Mouse (Mus musculus) heart, embryonic 14.5 days (tissue): ENCODE results near the gene Cd80. TPM values are rescaled to one million over a fixed set of nuclear protein-coding genes. Genes with fewer than 3 reads are reported as not detected.
A peak's percentile ranks its signal among the peaks of the same experiment; 100 is the strongest.

ENCODE experiments used
- ATAC-seq: fragments of 200-750 bp; cut with Nextera tagmentation; 2 replicates; pipeline ENCODE4 v1.8.0; 2017; ENCODE audit warnings: low read depth, moderate TSS enrichment; ENCODE audit not compliant: insufficient number of reproducible peaks, insufficient read depth, low FRiP score
- H3K27ac ChIP-seq, 2 experiments: fragments of 200-500 bp in 1 of 2; fragments of 300-500 bp in 1 of 2; sonication (generic) in 1 of 2; replicated peaks in 1 of 2; 2 replicates each; pipeline ENCODE4 v1.5.1; 2012 to 2014; ENCODE audit warnings: low read depth in 2 of 2, low read length in 2 of 2, control low read depth in 1 of 2, mild to moderate bottlenecking in 1 of 2, mixed read lengths in 1 of 2; ENCODE audit not compliant: control insufficient read depth in 1 of 2, insufficient read depth in 1 of 2
- H3K27me3 ChIP-seq: fragments of 300-500 bp; sonication (generic); 2 replicates; pipeline ENCODE4 v1.6.1; 2014; ENCODE audit warnings: mild to moderate bottlenecking, low read length, control low read depth; ENCODE audit not compliant: control insufficient read depth, insufficient read depth
- H3K36me3 ChIP-seq: fragments of 300-500 bp; sonication (generic); 2 replicates; pipeline ENCODE4 v1.6.1; 2014; ENCODE audit warnings: mild to moderate bottlenecking, control low read depth, low read length, mixed read lengths; ENCODE audit not compliant: control insufficient read depth, insufficient read depth
- H3K4me1 ChIP-seq, 2 experiments: fragments of 200-500 bp in 1 of 2; fragments of 300-500 bp in 1 of 2; sonication (generic) in 1 of 2; 2 replicates each; pipeline ENCODE4 v1.6.1; 2012 to 2014; ENCODE audit warnings: low read length in 2 of 2, control low read depth in 1 of 2, mixed read lengths in 1 of 2; ENCODE audit not compliant: control insufficient read depth in 2 of 2, insufficient read depth in 2 of 2
- H3K4me2 ChIP-seq: fragments of 300-500 bp; sonication (generic); 2 replicates; pipeline ENCODE4 v1.6.1; 2014; ENCODE audit warnings: mild to moderate bottlenecking, low read length
- H3K4me3 ChIP-seq, 2 experiments: fragments of 200-500 bp in 1 of 2; fragments of 300-500 bp in 1 of 2; sonication (generic) in 1 of 2; 2 replicates each; pipeline ENCODE4 v1.5.1; 2012 to 2014; ENCODE audit warnings: low read length in 2 of 2, mild to moderate bottlenecking in 2 of 2, control low read depth in 1 of 2, low read depth in 1 of 2, moderate library complexity in 1 of 2; ENCODE audit not compliant: control insufficient read depth in 1 of 2, insufficient read depth in 1 of 2
- H3K9ac ChIP-seq: fragments of 300-500 bp; sonication (generic); 2 replicates; pipeline ENCODE4 v1.6.1; 2014; ENCODE audit warnings: mild to moderate bottlenecking, low read length
- H3K9me3 ChIP-seq: fragments of 300-500 bp; sonication (generic); 2 replicates; pipeline ENCODE4 v1.6.1; 2016; ENCODE audit warnings: low read length, control low read depth; ENCODE audit not compliant: control insufficient read depth
- WGBS: fragments of 180-500 bp; shearing (Covaris S2); extraction: QIAGEN DNeasy Blood & Tissue Kit; methylation state at CpG from one replicate; pipeline ENCODE4 v1.1.7; 2014; 5-methylcytosine and 5-hydroxymethylcytosine counted together
- polyA plus RNA-seq: library from polyadenylated mRNA; unstranded; fragments of >200 nt; fragmentation: Nextera tagmentation; extraction: Ambion mirVana; gene quantifications from 2 replicates; pipeline ENCODE4 v1.2.1, GENCODE M21; 2014

Gene Cd80
- polyA plus RNA-seq, 1 experiment from 2014 or later = 0.38 TPM

DNA sequence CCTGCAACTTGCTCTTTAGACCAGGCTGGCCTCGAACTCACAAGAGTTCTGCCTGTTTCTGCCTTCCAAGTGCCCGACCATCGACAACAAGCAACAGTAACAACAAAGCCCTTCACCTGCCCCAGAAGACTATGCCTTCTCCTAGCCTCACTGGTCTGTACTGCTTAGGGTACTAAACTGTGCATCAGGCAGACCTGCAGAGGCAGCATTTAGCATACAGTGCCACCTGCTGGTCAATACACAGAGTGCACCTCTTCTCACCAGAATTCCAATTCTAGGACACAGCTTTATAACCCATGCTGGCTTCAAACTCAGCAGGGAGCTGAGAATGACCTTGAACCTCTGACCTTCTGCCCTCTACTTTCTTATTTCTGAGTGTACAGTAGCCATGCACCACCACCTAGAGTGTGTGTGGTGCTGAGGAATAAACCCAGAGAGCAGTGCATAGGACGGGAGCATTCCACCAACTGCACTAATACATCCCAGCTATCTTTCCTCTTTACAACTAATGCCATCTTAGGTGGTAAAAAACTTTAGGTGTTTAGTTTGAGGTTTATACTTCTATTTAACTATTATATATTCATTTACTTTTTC, 50.8 kb downstream of the Cd80 start:
- peaks cover 74% of the 10 kb centered on the region for H3K36me3 ChIP-seq
- H3K4me3 ChIP-seq = no peak overlapping the region
- H3K27ac ChIP-seq = no peak overlapping the region
- H3K4me1 ChIP-seq = no peaks in the 10 kb centered on the region
- H3K9me3 ChIP-seq = no peaks in the 10 kb centered on the region
- H3K27me3 ChIP-seq = no peaks in the 10 kb centered on the region
- ATAC-seq = peak; percentile 71; the same call in 1 of the 2 replicates
- no peak overlapping the region for H3K4me2 ChIP-seq
- H3K9ac ChIP-seq = no peak overlapping the region
- WGBS = 58% methylated on average over 4 of the region's 4 CpGs

DNA sequence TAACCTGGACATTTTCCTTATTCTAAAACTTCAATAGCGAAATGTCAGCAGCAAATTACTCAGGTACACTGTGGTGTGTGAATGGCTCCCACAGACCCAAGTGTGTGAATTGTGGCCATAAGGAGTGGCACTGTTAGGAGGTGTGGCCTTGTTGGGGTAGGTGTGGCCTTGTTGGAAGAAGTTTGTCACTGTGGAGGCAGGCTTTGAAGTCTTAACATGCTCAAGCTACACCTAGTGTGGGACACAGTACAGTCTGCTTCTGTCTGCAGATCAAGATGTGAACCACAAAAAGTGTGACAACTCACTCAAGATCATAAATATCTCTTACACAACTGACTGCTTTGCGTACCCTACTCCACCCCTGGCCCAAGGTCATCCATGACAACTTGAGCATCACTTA, 55.5 kb downstream of the Cd80 start:
- H3K36me3 ChIP-seq = peaks cover 65% of the 10 kb centered on the region
- H3K4me2 ChIP-seq = no peak overlapping the region
- 96% methylated on average over 2 of the region's 2 CpGs for WGBS
- no peaks in the 10 kb centered on the region for H3K9me3 ChIP-seq
- H3K9ac ChIP-seq = no peak overlapping the region
- no peak for ATAC-seq
- no peak overlapping the region for H3K4me3 ChIP-seq
- no peaks in the 10 kb centered on the region for H3K4me1 ChIP-seq
- no peak overlapping the region for H3K27ac ChIP-seq
- H3K27me3 ChIP-seq = no peaks in the 10 kb centered on the region

DNA sequence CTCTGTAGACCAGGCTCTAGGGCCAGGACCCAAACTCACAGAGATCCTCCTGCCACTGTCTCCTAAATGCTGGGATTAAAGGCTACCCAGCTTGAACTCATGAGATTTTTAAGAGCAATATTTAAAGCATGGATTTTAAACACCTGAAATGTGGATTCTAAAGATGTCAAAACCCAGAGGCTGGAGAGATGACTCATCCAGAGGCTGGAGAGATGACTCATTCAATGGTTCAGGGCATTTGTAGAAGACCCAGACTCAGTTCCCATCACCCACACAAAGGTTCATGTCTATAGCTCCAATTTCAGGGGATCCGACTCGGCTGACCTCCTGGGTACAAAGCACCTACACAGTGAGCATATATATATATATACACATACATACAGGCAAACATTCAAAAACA, 63.8 kb downstream of the Cd80 start:
- no peaks in the 10 kb centered on the region for H3K27me3 ChIP-seq
- H3K27ac ChIP-seq = no peak overlapping the region
- peaks cover 43% of the 10 kb centered on the region for H3K36me3 ChIP-seq
- no peak overlapping the region for H3K4me3 ChIP-seq
- no peak for ATAC-seq
- WGBS = 86% methylated on average over 2 of the region's 2 CpGs
- no peak overlapping the region for H3K4me2 ChIP-seq
- peaks cover 4 to 9% of the 10 kb centered on the region in 2 experiments; a peak in 3 of 4 replicates for H3K4me1 ChIP-seq
- H3K9me3 ChIP-seq = no peaks in the 10 kb centered on the region
- no peak overlapping the region for H3K9ac ChIP-seq

DNA sequence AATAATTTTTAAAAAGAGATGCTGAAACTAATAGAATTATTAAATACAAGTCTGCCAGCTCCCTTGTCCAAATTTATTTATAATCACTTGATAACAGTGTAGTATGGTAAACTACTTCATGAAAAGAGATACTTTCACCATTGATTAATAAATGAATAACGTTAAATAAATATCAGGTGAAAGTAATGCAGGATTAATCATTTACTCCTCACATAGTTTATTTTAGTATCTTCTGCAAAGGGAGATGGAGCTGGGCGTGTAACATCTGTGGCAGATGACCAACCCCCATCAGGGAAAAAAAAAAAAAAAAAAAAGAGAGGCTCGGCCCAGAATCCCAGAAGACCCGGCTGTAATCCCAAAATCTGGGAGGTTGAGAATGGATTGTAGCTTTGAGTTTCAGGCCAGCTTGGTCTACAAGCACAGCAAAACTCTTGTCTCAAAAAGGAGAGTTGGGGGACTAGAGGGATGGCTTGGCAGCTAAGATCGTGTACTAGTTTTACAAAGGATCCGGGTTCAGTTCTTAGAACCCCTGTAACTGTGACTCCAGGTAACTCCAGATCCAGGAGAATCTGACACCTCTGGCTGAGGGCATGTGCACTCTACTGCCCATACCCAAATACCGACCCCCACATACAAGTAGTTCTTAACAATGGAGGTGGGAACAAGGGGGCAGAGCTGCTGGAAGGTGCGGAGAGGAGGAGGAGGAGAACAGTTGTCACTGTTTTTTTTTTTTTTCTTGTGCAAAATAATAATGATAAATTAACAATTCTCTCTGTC, 66.0 kb downstream of the Cd80 start:
- Histone ChIP-seq H3K4me1 (peaks cover 4 to 9% of the 10 kb centered on the region in 2 experiments; a peak in 3 of 4 replicates), H3K36me3 (peaks cover 46% of the 10 kb centered on the region), H3K27me3 (no peaks in the 10 kb centered on the region), H3K27ac (no peak overlapping the region), H3K4me3 (peak overlapping the region; percentile 66 to 86), H3K4me2 (peak overlapping the region; percentile 68), H3K9ac (peak overlapping the region; percentile 85), H3K9me3 (no peaks in the 10 kb centered on the region)
- no peak for ATAC-seq
- WGBS = 30% methylated on average over 8 of the region's 8 CpGs

DNA sequence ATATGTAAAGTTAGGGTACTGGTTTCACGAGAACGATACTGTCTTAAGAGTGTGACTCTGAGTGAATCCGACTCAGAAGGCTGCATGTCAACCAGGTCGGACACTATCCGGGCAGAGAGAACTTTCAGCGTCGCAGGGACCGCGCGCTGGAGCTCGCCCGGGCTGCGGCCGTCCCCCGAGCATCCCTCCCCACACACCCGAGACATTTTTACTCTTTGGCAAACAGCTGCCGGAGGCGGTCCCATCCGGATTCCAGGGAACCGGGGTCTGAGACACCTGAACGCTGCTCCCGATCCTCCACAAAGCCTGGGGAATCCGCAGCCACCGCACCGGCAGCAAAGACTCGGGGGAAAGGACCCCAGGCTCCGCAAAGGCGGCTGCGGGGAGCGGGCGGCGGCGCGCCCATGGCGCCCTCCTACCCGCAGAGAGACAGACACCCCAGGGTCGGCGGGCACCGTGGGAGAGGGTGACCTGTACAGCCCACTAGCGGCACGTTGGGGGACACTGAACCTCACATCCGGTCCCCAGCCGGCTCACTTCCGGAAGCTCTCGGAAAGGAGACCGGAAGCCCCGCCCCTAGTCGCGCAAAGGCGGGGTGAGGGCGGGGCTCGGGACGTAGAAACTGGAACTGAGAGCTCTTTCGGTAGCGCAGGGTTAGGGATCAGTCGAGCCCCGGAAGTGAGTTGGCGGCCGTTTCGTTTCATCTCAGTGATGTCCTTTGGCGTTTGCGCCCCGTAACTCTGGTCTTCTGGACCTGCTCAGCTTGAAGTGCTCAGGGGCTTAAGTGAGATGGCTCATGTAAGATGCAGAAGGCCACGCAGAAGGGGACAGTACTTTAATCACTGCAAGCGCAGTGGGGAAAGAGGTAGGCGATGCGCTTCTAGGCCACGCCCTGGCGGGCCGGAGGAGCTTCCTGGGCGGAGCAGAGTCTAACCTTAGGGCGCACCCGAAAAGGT, 67.0 kb downstream of the Cd80 start, which contains the start of gene Timmdc1:
TSS of gene Timmdc1 (minus strand) at position 535 of the 956 bp plus-strand sequence.
- Histone ChIP-seq H3K27me3 (no peaks in the 10 kb centered on the region), H3K9me3 (no peaks in the 10 kb centered on the region), H3K36me3 (peaks cover 46% of the 10 kb centered on the region), H3K4me2 (peak within 1 kb of the TSS; percentile 68), H3K27ac (peak within 1 kb of the TSS; percentile 92 to 96), H3K4me3 (peak within 1 kb of the TSS; percentile 66 to 86), H3K9ac (peak within 1 kb of the TSS; percentile 85), H3K4me1 (peaks cover 4 to 9% of the 10 kb centered on the region in 2 experiments; a peak in 3 of 4 replicates)
- peak; percentile 95 for ATAC-seq
- under 1% methylated on average over 63 of the region's 73 CpGs for WGBS

DNA sequence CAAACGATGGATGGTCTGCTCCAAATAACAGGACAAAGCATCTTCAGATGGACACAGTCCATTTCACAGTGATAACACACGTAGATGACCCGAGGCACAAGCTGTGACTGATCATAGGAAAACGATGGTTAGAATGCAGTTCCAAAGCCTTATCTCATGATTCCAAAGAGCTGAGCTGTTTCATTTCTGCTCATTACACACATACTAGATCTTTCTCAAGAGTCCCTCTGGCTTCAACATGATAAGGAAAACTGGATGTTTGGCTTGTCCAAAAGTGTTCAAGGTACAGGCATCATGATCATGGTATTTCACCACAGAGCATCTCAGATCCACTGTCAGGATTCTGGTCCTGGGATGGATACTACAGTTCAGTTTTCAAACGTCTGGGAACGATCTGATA, 70.9 kb downstream of the Cd80 start:
- H3K27me3 ChIP-seq = no peaks in the 10 kb centered on the region
- H3K9me3 ChIP-seq = no peaks in the 10 kb centered on the region
- peaks cover 4 to 5% of the 10 kb centered on the region in 2 experiments; a peak in 3 of 4 replicates for H3K4me1 ChIP-seq
- no peak overlapping the region for H3K4me3 ChIP-seq
- H3K27ac ChIP-seq = no peak overlapping the region
- peaks cover 65% of the 10 kb centered on the region for H3K36me3 ChIP-seq
- no peak overlapping the region for H3K9ac ChIP-seq
- H3K4me2 ChIP-seq = no peak overlapping the region
- WGBS = 69% methylated on average over 6 of the region's 6 CpGs
- ATAC-seq = no peak

DNA sequence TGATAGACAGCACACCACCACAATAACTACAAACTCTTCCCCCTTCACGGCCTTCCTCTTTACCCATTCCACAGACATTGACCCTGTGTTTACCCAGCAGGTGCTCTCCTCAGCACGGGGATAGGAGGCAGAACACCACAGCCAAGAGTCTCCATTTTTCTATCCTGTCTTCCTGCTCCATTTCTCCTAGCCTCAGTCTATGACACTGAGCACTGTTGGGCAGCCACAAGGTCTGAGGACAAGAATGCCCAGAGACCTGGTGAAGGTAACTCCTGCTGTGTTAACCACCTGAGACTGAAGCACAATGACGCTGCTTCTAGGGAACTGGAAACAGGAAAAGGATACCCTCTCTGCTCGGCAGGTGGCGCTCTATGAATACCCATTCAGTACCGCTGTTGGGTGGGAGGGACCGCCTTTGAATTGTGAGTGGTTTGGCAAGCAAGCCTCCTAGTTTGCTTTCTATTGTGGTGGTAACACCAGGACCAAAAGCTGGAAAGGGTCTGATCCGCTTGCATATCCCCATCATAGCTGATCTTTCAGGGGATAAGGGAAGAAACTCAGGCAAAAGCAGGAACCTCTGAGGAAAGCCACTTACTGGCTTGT, 81.3 kb downstream of the Cd80 start:
- WGBS = 45% methylated on average over 8 of the region's 8 CpGs
- H3K27ac ChIP-seq = no peak overlapping the region
- H3K9ac ChIP-seq = no peak overlapping the region
- no peak overlapping the region for H3K4me3 ChIP-seq
- H3K4me2 ChIP-seq = no peak overlapping the region
- H3K27me3 ChIP-seq = no peaks in the 10 kb centered on the region
- H3K9me3 ChIP-seq = no peaks in the 10 kb centered on the region
- ATAC-seq = no peak
- H3K4me1 ChIP-seq = no peaks in the 10 kb centered on the region
- peaks cover 58% of the 10 kb centered on the region for H3K36me3 ChIP-seq
